Mouse (Mus musculus) lung, postnatal 4 days (tissue): ENCODE measurements around the gene Gm17693.
"Not testable (repeated sequence)": the region's sequence is repeated elsewhere in the genome, so short reads cannot be mapped to it uniquely, and the experiment has no call there.

Experiments used
- DNase-seq, 2 experiments: peaks; one replicate each; pipeline ENCODE4 v3.0.0; 2021

The Gm17693 gene

DNA sequence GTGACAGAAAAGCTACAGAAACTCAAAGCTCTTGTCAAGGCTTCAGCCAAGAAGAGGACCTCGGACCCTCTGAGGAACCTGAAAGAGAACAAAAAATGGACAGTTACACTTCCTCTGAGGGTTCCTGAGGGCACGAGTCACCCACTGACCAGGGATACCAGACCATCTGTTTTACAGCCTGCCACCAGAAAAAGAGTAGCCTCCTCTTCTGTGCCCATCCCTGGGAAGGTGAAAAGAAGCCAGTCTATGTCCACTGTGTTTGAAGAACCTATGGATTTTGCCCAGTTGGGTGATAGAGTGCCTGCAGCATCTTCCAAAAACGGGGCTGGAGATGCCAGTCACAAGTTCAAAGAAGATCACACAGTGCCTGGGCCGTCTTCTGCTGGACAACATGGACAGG is at the start of gene Gm17693:
Gm17693 (plus strand) TSS at position 301 of the 400 bp plus-strand sequence.
- DNase-seq = not testable (repeated sequence)
